Mouse (Mus musculus): ENCODE measurements around the gene Fosl1. TPM values are rescaled to one million over a fixed set of nuclear protein-coding genes. Genes with fewer than 3 reads are reported as not detected.

Fosl1 gene
- polyA plus RNA-seq, 1 experiment from 2014 or later: not detected

Other genes starting within 250 kb of the Fosl1 start
- gene Pacs1, start 174.4 kb upstream of the Fosl1 start, polyA plus RNA-seq (2015; fragmentation: Nextera tagmentation; extraction: Ambion mirVana): 26.7 and 28.9 TPM in 2 replicates
- 393 and 399 TPM in 2 replicates for gene Sf3b2, start 152.1 kb upstream of the Fosl1 start, polyA plus RNA-seq (2015; fragmentation: Nextera tagmentation; extraction: Ambion mirVana)
- 9.3 and 9.7 TPM in 2 replicates for gene Gal3st3, start 149.2 kb upstream of the Fosl1 start, polyA plus RNA-seq (2015; fragmentation: Nextera tagmentation; extraction: Ambion mirVana)
- not detected in 2 replicates for gene Catsper1, start 111.8 kb upstream of the Fosl1 start, polyA plus RNA-seq (2015; fragmentation: Nextera tagmentation; extraction: Ambion mirVana)
- gene Cst6, start 98.0 kb upstream of the Fosl1 start, polyA plus RNA-seq (2015; fragmentation: Nextera tagmentation; extraction: Ambion mirVana): 1.2 and 1.9 TPM in 2 replicates
- gene Eif1ad, start 80.8 kb upstream of the Fosl1 start, polyA plus RNA-seq (2015; fragmentation: Nextera tagmentation; extraction: Ambion mirVana): 54.9 and 62.3 TPM in 2 replicates
- 442 and 445 TPM in 2 replicates for gene Banf1, start 80.4 kb upstream of the Fosl1 start, polyA plus RNA-seq (2015; fragmentation: Nextera tagmentation; extraction: Ambion mirVana)
- 81.8 and 84.8 TPM in 2 replicates for gene Sart1, start 58.8 kb upstream of the Fosl1 start, polyA plus RNA-seq (2015; fragmentation: Nextera tagmentation; extraction: Ambion mirVana)
- gene Tsga10ip, start 45.0 kb upstream of the Fosl1 start, polyA plus RNA-seq (2015; fragmentation: Nextera tagmentation; extraction: Ambion mirVana): 0.15 and 0.31 TPM in 2 replicates
- gene Drap1, start 22.6 kb upstream of the Fosl1 start, polyA plus RNA-seq (2015; fragmentation: Nextera tagmentation; extraction: Ambion mirVana): 301 and 336 TPM in 2 replicates
- 74.6 and 77.9 TPM in 2 replicates for gene AI837181, start 22.4 kb upstream of the Fosl1 start, polyA plus RNA-seq (2015; fragmentation: Nextera tagmentation; extraction: Ambion mirVana)
- 6.2 and 7.0 TPM in 2 replicates for gene Ccdc85b, start 10.3 kb downstream of the Fosl1 start, polyA plus RNA-seq (2015; fragmentation: Nextera tagmentation; extraction: Ambion mirVana)
- gene Fibp, start 13.1 kb downstream of the Fosl1 start, polyA plus RNA-seq (2015; fragmentation: Nextera tagmentation; extraction: Ambion mirVana): 129 and 131 TPM in 2 replicates
- gene Ctsw, start 21.0 kb downstream of the Fosl1 start, polyA plus RNA-seq (2015; fragmentation: Nextera tagmentation; extraction: Ambion mirVana): 1.7 and 2.3 TPM in 2 replicates
- gene Efemp2, start 26.4 kb downstream of the Fosl1 start, polyA plus RNA-seq (2015; fragmentation: Nextera tagmentation; extraction: Ambion mirVana): 209 and 216 TPM in 2 replicates
- gene Mus81, start 40.9 kb downstream of the Fosl1 start, polyA plus RNA-seq (2015; fragmentation: Nextera tagmentation; extraction: Ambion mirVana): 40.5 and 42.8 TPM in 2 replicates
- 2,537 and 2,628 TPM in 2 replicates for gene Cfl1, start 42.9 kb downstream of the Fosl1 start, polyA plus RNA-seq (2015; fragmentation: Nextera tagmentation; extraction: Ambion mirVana)
- not detected in 2 replicates for gene 1700020D05Rik, start 56.2 kb downstream of the Fosl1 start, polyA plus RNA-seq (2015; fragmentation: Nextera tagmentation; extraction: Ambion mirVana)
- gene Snx32, start 63.0 kb downstream of the Fosl1 start, polyA plus RNA-seq (2015; fragmentation: Nextera tagmentation; extraction: Ambion mirVana): 12.1 and 13.4 TPM in 2 replicates
- gene Ovol1, start 113.1 kb downstream of the Fosl1 start, polyA plus RNA-seq (2015; fragmentation: Nextera tagmentation; extraction: Ambion mirVana): 1.7 and 3.0 TPM in 2 replicates
- gene Ap5b1, start 120.5 kb downstream of the Fosl1 start, polyA plus RNA-seq (2015; fragmentation: Nextera tagmentation; extraction: Ambion mirVana): 2.3 and 2.7 TPM in 2 replicates
- 143 and 144 TPM in 2 replicates for gene Rnaseh2c, start 154.3 kb downstream of the Fosl1 start, polyA plus RNA-seq (2015; fragmentation: Nextera tagmentation; extraction: Ambion mirVana)
- gene Kat5, start 162.7 kb downstream of the Fosl1 start, polyA plus RNA-seq (2015; fragmentation: Nextera tagmentation; extraction: Ambion mirVana): 61.5 and 62.7 TPM in 2 replicates
- 47.6 and 48.5 TPM in 2 replicates for gene Rela, start 189.9 kb downstream of the Fosl1 start, polyA plus RNA-seq (2015; fragmentation: Nextera tagmentation; extraction: Ambion mirVana)
- 25.2 and 27.8 TPM in 2 replicates for gene Sipa1, start 216.2 kb downstream of the Fosl1 start, polyA plus RNA-seq (2015; fragmentation: Nextera tagmentation; extraction: Ambion mirVana)
- gene Map3k11, start 241.2 kb downstream of the Fosl1 start, polyA plus RNA-seq (2015; fragmentation: Nextera tagmentation; extraction: Ambion mirVana): 18.2 and 18.5 TPM in 2 replicates
- 25.4 and 28.7 TPM in 2 replicates for gene Pcnx3, start 241.4 kb downstream of the Fosl1 start, polyA plus RNA-seq (2015; fragmentation: Nextera tagmentation; extraction: Ambion mirVana)

Measured in limb, embryonic 13.5 days (tissue).